Mouse (Mus musculus) mouse embryonic stem cell (cell line): ENCODE results near the gene Kat5.

Source experiments
- in situ Hi-C, 2 experiments: fragments of 300-500 bp; cut with MboI; formaldehyde crosslinking; loops; 1 replicate in 1 of 2; 3 replicates in 1 of 2; pipeline ENCODE4 v1.14.3; 2019 to 2020; ENCODE audit warnings: low sequenced_read_pairs in 2 of 2, low pct_unique_long_range_greater_than_20kb in 1 of 2, mixed read lengths in 1 of 2; ENCODE audit not compliant: unreplicated experiment in 1 of 2

The Kat5 gene

DNA sequence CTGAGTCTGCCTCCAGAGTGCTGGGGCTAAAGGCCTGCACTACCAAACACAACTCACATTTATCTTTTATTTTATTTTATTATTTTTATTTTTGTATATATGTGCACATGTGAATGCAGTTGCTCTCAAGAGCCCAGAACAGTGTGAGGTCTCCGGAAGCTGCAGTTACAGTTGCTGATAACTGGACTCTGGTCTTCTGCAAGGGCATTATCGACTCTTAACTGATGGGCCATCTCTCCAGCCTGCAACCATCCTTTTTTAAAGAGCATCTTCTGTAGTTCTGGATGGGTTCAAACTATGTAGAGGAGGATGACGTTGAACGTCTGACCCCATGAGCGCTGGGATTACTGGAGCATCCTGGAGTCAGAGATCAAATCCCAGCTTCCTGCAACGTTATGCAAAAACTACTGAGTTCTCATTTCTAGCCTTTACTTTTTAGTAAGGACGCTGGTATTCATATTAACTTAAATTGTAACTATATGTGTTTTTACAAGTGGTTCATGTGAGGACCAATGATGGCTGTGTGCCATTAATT is 26.1 kb upstream of the Kat5 start:
- in situ Hi-C loops = no loop called here

DNA sequence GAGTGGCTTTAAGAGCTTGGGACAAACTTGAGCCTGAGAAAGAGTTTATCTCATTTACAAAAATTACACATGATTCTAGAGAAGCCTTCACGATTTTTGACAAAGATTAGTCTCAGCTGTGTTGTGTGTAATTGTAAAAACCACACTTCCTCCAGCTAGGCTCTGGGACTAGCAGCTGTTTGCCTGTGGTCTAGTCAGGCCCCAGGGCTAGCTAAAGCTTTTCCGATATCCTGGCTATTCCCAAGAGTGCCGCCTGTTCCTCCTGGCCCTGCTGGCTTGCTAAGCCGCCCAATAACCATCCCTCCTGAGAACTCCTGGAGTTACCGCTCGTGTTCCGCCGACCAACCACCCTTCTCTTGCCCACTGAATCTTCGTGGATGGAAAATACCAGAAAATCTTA is 22.1 kb upstream of the Kat5 start:
- in situ Hi-C loops = no loop called here

DNA sequence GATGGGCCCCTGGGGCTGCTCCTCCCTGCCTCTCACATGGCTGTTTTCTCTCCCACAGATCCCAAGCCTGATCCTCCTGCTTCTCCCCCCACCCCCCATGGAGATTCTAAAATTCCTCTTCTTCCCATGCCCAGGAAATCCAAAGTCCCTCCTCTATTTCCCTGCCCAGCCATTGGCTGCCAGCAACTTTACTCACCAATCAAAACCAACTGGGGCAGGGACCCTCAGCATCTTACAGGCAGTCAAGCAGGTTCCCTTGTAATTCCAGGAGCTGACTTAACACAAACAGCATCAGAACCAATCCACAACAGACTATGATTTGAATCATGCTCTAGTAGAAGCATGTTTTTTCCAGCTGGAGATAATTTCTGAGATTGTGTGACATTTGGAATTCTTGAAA is 19.9 kb upstream of the Kat5 start:
- in situ Hi-C loops = no loop called here

DNA sequence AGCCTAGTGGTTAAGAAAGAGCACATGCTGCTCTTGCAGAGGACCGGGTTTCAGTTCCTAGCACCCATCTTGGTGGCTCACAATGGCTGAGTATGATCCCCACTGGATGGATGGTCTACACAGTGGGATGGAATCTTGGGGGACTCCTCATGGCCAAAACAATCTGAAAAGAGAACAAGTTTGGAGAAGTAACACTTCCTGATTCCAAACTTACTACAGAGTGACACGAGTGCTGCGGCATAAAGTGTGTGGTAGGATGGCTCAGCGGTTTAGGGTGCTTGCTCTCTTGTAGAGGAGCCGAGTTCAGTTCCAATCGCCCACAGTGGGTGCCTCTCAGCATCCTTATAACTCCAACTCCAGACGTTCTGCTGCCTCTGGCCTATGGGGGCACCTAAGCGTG is 15.3 kb upstream of the Kat5 start:
- in situ Hi-C loops = no loop called here

DNA sequence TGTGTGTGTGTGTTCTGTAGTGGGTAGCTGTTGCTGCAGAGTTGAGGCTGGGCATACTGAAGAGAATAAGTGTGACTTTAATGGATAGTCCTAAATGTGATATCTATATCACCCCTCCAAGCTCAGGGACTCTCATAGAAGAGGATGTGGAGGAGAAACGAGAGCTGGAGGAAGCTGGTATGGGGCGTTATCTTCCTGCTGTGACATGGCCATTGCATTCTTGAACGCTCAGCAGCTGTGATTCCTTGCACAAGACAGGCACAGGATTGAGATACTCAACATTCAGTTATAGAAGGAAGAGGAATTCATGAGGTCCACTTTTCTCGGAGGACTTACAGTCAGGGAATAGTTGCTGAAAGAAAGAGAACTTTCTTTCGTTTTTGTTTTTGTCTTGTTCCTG is 11.8 kb upstream of the Kat5 start:
- in situ Hi-C loops = no loop called here

DNA sequence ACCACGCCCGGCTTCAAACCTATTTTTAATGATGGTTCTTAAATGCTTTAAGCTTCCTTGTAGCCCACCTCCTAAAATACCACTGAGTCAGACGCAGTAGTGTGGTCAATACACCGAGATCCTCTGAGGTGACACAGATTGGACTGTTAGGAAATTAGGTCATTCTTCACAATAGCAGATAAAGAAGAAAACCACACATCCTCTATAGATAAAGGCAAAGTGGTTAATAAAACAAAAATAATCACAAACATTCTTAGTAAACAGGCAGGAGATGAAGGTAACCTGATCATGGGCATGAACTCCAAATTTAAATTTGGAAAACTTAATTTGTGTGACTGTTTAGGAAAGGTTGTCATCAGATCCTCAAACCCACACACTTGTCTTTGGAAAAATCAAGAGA is 10.0 kb upstream of the Kat5 start:
- in situ Hi-C loops = no loop called here

DNA sequence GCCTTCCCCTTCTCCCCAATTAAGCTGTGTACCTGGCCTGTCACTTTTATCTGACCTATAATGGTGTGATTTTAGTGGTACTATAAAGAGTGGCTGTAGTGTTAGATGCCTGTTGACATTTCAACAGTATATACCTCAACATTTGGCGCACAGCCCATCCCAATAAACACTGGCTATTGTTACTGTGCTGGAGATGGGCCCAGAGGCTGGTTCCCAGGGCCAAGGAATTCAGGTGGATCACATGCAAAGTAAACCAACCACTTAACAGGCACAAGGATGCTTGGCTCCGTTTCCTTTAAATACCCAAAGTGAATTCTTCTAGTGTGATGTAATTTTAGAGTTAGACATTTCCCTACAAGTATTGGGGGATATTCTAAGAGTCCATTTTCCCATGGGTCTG is 4.9 kb upstream of the Kat5 start:
- in situ Hi-C loops = no loop called here

DNA sequence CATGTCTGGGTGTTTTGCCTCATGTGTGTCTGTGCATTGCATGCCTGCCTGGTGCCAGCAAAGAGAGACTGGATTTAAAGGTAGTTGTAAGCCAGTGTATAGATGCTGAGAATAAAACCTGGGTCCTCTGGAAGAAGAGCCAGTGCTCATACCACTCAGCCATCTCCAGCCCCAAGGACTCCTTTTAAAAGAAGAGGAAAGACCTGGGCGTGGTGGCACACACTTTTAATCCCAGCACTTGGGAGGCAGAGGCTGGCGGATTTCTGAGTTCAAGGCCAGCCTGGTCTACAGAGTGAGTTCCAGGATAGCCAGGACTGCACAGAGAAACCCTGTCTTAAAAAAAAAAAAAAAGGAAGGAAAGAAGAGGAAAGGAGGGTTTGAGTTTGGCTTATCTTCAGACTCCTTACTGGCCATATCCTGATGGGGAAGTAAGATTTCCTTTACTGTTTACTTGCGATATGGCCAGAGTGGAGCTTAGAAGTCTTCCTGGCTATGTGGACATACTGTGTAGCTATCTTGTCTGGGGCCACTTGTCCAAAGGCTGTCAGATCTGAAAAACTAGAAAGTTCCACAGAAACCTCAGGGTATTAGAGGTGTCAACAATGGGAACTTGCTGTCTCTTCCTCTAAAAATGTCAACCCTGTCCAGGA is 2.9 kb upstream of the Kat5 start:
- in situ Hi-C loops = no loop called here

DNA sequence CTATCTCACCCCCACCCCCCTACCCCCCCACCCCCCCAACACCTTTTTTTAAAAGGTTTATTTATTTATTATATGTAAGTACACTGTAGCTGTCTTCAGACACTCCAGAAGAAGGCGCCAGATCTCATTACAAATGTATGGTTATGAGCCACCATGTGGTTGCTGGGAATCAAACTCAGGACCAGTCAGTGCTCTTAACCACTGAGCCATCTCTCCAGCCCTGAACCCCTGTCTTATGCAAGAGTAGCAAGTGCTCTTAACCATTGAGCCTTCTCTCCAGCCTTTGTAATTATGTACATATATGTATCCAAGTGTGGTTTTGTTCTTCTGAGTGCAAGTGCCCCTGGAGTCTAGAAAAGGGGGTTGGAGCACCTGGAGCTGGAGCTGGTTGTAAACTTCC is 1.9 kb upstream of the Kat5 start:
- in situ Hi-C loops = no loop called here

DNA sequence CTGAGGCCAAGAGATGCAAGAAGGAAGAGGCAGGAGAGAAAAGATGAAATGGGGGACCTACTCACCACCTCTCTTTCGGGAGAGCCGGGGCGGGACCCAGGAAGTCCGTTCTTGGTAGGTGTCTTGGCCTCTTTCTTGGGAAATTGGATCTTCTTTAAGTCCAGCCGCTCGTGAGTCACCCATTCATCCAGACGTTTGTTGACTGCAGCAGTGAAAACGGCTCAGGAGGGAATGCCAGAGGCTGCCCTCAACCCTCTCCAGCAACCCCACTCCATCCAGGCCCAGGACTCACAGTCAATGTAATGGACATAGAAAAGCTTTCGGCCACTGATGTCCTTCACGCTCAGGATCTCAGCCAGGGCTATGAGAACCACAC is 878 bp downstream of the Kat5 start:
- in situ Hi-C loops = no loop called here

DNA sequence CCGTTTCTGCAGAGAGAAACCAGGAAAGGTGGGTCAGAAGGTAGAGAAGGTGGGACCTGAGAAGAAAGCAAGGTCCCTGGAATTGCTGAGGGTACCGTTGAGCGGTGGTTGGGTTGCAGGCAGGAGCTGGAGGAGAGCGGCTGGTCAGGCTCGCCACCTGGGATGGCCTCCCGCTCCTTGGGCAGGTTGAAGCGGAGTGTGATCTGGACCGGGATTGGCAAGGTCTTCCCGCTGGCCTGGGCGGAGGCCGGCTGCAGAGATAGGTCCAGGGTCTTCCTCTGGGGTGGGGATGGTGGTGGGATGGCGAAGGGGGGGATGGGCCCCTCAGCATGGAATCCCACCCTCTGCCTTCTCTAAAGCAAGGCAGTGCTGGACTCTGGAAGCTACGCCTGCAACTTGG is 1.3 kb downstream of the Kat5 start:
- in situ Hi-C loops = no loop called here

DNA sequence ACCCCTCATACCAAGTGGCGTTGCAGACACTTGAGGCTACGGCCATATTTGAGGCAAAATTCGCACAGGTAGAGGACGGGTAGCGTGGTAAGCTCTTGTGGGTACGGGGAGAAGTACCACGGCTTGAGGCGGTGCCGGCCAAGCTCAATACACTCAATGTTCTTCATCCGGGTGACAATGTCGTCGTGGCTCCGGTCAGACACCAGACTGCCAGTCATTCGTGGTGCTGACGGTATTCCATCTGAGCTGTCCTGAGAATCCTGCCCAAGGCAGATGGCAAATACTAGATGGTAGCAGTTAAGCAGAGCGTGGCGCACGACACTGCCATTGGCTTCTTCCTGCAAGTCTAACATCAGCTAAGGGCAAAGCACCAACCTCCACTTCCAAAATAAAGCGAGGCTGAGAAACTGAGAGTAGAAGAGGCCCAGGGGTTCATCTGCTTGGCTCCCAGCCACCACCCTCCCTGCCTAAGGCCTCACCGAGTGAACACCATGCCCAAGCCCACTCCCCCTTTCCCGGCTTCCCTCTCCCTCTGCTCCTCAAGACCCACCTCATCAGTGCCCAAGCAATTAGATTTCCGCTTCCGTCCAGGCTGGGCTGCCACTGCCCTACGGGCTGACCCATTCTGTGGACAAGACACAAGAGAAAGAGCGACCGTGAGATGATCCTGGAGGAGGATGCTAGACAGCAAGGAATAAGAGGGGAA is 2.2 kb downstream of the Kat5 start:
- in situ Hi-C loops = no loop called here

DNA sequence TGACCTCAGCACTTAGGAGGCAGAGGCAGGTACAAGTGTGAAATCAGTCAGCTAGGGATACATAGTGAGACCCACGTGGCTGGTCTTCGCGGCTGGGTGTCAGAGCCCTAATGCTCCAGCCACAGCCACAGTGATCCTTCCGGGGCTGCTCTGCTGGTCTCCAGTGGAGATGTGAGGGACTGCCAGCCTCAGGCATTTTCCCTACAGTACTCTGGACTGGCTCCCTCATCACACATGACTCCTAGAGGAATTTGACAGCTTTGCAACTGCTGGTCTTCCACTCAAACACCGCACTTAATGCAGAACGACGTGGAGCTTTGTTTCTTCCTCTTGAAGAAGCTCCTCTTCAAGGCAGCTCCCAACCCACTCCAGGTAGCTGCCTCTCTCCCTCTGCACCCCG is 3.8 kb downstream of the Kat5 start:
- in situ Hi-C loops = no loop called here

DNA sequence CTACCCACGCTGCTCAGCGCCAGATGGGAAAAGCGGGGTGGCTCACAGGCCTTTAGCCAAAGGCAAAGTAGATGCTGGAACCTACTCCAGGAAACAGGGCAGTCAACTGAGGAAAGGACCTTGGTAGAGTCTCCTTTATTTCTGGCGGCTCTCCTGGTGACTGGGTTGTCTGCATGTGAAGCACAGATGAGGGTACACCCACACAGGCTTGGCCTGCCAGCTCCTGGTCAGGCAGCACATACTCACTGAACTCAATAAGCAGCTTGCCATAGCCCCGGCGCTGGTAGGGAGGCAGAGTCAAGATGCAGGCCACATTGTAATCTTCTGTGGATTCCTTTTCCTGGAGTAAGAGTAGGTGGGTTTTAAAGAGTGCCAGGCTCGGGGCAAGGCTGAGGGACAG is 4.9 kb downstream of the Kat5 start:
- in situ Hi-C loops = no loop called here

DNA sequence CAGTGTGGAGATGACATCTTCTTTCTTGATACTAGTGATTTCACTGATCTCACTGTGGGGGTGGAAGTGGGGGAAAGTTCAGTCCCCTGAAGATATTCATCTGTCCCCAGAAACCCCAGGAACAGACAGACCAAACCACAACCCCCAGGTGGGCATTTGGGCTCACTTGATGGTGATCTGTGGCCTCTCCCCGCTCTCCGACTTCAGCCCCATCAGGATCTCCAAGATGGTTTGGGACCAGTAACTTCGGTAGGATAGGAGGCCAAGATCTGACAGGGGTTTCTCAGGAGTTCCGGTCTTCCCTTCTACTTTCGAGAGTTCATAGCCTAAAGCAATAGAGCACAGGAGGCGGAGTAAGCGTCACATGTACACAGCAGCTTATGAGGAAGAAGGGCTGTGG is 6.4 kb downstream of the Kat5 start:
- in situ Hi-C loops = no loop called here

DNA sequence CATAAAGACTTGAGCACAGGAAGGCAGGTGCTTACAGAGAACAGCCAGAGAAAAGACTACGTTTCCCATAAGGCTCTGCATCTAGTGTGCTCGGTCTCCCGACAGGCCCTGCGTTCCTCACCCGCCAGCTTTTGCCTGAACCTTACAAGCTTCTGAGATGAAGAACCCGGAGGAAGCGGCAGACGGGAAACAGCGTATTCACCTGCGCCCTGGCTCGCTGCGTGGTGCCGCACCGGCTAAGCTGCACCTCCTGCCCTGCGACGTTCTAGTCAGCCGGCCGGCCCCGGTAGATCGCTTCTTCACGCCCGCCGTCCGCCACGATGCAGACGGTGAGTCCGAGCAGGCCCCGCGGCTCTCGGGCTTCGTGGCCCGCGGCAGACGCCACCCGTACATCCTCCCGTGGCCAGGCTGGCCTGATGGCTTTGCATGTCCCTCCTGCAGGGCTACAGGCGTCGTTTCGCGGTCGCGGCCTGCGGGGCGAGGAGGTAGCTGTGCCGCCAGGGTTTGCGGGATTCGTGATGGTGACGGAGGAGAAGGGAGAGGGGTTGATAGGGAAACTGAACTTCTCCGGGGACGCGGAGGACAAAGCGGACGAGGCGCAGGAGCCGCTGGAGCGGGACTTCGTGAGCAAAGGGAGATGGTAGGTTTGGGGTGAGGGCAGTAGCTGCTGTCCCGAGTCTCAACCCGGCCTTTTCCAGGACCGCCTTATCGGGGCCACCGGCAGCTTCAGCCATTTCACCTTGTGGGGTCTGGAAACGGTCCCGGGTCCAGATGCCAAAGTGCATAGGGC is 8.1 kb downstream of the Kat5 start, which contains the start of gene Rnaseh2c:
Rnaseh2c (plus strand) TSS at position 122 of the 790 bp plus-strand sequence.
- in situ Hi-C loops = no loop called here

DNA sequence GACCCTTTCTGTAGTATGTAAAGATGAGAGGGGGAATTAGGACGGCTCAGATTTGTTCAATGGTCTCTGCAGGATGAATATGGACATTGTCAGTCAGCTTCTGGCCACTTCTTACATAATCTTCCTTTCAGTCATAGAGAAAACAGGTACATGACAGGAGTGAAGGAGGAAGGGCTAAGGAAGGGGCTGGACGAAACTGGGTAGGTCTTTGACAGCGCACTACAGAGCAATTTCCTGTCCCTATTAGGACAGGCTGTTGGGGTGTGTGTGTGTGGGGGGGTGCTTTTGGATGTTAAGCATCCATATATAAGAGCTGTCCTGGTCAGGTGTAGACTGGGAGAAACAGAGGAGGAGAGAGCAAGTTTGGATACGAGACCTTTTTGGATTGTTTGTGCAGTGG is 10.8 kb downstream of the Kat5 start:
- in situ Hi-C loops = no loop called here

DNA sequence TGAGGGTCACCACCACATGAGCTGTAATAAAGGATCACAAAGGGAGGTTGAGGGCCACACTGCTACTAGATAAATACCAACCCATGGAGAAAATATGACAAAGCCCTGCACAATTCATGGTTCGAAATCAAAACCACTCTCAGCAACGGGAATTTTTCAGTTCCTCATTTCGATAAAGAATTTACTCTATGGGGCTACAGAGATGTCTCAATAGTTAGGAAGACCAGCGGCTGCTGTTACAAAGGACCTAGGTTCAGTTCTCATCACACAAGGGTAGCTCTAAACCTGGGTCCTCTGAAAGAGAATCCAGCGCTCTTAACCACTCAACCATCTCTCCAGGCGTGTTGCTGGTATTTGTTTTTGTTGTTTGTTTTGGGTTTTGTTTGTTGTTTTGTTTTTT is 18.1 kb downstream of the Kat5 start:
- in situ Hi-C loops = no loop called here

DNA sequence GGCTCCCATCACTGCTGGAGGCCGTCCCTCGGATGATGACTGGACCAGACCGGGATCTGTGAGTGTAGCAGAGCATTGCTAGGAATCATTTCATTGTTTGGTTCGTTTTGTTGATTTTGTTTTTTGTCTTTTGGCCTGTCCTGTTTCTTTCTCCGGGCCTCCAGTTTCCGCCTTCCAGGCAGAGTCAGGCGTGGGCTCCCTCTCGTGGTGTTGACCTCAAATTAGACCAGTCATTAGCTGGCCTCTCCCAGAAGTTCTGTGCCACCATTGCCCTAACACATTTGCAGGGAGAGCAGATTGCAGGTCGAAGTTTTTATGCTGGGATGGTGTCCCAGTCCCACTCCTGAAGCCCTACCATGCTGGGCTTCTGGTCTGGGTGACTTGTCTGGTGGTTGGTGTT is 20.9 kb downstream of the Kat5 start:
- in situ Hi-C loops = no loop called here

DNA sequence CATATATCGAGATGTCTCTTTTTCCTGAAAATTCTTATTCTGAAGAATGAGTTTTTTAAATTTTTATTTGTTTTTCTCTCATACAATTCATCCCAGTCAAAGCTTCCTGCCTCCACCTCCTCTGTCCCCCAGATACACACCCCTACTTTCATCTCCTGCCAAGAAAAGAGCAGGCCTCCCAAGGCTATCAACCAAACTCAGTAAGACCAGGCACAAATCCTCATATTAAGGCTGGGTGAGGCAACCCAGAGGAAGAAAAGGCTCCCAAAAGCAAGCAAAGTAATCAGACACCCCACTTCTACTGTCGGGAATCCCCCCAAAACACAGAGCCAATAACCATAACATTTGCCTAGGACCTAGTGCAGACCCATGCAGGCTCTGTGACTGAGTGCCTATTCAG is 28.0 kb downstream of the Kat5 start:
- in situ Hi-C loops = no loop called here
